Mouse (Mus musculus) CD4-positive, CD25-positive, alpha-beta regulatory T cell (primary cell): ENCODE measurements around the gene Vmn1r107. TPM values are rescaled to one million over a fixed set of nuclear protein-coding genes. Genes with fewer than 3 reads are reported as not detected.

Source experiments
- polyA plus RNA-seq: library from polyadenylated mRNA; unstranded; fragments of 100-300 nt; shearing (Covaris generic); gene quantifications from one replicate; pipeline ENCODE4 v1.2.1, GENCODE M21; 2017

The Vmn1r107 gene
- not detected for polyA plus RNA-seq

DNA sequence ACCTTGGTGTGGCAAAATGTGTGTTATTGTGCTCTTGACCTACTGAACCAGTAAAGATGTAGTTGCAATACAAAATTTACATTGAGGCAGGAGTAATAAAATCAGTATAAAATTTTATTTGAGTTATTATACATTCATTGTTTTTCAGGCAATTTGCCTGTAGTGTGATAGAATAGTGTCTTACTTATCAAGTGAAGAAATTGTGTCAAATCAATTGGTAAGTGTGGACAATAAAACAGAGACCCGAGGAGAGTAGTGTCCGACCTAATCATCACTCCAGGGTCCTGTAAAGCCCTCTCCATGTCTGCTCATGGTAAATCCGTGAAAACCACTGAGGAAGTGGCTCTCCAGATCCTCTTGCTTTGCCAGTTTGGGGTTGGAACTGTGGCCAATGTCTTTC, at the start of gene Vmn1r107:
Gene Vmn1r107, plus strand, starts transcription at position 301 of the 400 bp plus-strand sequence.

DNA sequence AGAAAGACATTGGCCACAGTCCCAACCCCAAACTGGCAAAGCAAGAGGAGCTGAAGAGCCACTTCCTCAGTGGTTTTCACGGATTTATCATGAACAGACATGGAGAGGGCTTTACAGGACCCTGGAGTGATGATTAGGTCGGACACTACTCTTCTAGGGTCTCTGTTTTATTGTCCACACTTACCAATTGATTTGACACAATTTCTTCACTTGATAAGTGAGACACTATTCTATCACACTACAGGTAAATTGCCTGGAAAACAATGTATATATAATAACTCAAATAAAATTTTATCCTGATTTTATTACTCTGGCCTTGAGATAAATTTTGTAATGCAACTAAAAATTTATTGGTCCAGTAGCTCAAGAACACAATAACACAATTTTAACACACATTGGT, 34.4 kb downstream of the Vmn1r107 start, which contains the start of gene Vmn1r111:
Gene Vmn1r111, minus strand, starts transcription at position 101 of the 400 bp plus-strand sequence.

Other genes starting within 250 kb of the Vmn1r107 start
- not detected for gene Vmn1r101, start 226.3 kb upstream of the Vmn1r107 start, polyA plus RNA-seq
- gene Gm10670, start 194.0 kb upstream of the Vmn1r107 start, polyA plus RNA-seq = 0.19 TPM
- gene Vmn1r103, start 158.4 kb upstream of the Vmn1r107 start, polyA plus RNA-seq = not detected
- gene Vmn1r104, start 135.1 kb upstream of the Vmn1r107 start, polyA plus RNA-seq = 0.26 TPM
- not detected for gene Gm5726, start 123.2 kb upstream of the Vmn1r107 start, polyA plus RNA-seq
- gene Gm4141, start 92.7 kb upstream of the Vmn1r107 start, polyA plus RNA-seq = not detected
- gene Gm4513, start 69.9 kb upstream of the Vmn1r107 start, polyA plus RNA-seq = not detected
- not detected for gene Vmn1r111, start 34.3 kb downstream of the Vmn1r107 start, polyA plus RNA-seq
- gene Gm10668, start 61.7 kb downstream of the Vmn1r107 start, polyA plus RNA-seq = not detected
- not detected for gene Vmn1r112, start 102.3 kb downstream of the Vmn1r107 start, polyA plus RNA-seq
- gene Vmn1r113, start 118.4 kb downstream of the Vmn1r107 start, polyA plus RNA-seq = not detected
- not detected for gene Vmn1r114, start 143.3 kb downstream of the Vmn1r107 start, polyA plus RNA-seq
- gene Vmn1r115, start 176.1 kb downstream of the Vmn1r107 start, polyA plus RNA-seq = not detected
- gene Vmn1r116, start 203.3 kb downstream of the Vmn1r107 start, polyA plus RNA-seq = not detected
- not detected for gene Vmn1r117, start 215.2 kb downstream of the Vmn1r107 start, polyA plus RNA-seq
- not detected for gene Vmn1r118, start 243.4 kb downstream of the Vmn1r107 start, polyA plus RNA-seq